Mouse (Mus musculus): ENCODE data around the gene Tnks1bp1. TPM values are rescaled to one million over a fixed set of nuclear protein-coding genes. Genes with fewer than 3 reads are reported as not detected.
A peak's percentile ranks its signal among the peaks of the same experiment; 100 is the strongest.

Gene Tnks1bp1
- polyA plus RNA-seq, 1 experiment: 118 TPM

DNA sequence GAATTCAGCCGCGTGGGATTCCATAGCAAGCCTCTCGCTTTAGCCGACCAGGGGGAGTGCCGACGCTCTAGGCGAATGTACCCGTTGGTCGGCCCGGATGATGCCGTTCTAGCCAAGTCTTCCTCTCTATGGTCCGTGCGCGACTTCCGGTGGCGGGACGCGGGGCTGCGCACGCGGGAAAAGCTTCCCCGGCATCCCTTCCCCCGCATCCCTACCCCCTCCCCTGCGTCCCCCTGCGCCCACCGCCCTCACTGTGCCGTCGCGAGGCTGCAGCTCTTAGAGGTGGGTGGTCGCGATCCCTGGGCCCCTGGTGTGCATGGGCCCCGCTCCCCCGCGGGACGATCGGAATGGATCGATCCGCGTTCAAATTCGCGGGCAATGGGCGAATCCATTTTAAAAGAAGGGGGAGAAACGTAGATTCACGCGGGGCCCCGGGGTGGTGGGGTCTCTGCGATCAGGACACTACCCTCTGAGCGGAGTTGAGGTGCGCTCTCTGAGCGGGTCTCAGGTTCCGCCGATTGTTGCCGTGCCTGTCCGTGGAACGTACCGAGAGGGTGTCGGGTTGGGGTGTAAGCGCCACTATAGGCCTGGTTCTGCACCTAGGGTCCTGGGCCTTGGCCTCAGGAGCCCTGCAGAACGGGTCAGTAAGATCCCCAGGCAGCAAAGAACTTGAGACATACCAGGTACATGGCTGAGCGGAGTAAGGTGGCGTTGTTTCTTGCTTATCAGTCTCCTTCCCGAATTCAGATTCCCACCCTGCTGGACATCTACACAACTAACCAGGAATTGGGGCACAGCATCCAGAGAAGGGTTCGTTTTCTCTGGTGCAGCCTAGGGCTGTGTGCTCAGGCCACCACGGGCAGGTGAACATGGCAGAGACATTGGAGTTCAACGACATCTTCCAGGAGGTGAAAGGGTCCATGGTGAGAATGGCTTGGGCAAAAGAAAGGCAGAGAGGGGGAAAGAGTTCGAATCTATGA is 10.5 kb upstream of the Tnks1bp1 start, which contains the start of the genes Ssrp1 and P2rx3:
TSS of gene Ssrp1 (plus strand) at position 188 of the 980 bp plus-strand sequence.
TSS of gene P2rx3 (minus strand) at position 416 of the 980 bp plus-strand sequence.
- Histone ChIP-seq H3K4me1 (ENCODE audit: control insufficient read depth, insufficient read depth, low read length) (no peaks in the 10 kb centered on the region), H3K27ac (ENCODE audit: insufficient read depth, low read length) (peak within 1 kb of the TSS; percentile 41), H3K4me3 (ENCODE audit: insufficient read depth, low read length) (peak within 1 kb of the TSS; percentile 85)
- TF ChIP-seq POLR2A (IDR thresholded peaks at IDR 0.05; ENCODE audit: low read depth, low read length) (peak; percentile 64; the same call in 1 of the 2 replicates), CTCF (IDR thresholded peaks at IDR 0.05; ENCODE audit: borderline replicate concordance, insufficient read depth, low read length) (no peak)

DNA sequence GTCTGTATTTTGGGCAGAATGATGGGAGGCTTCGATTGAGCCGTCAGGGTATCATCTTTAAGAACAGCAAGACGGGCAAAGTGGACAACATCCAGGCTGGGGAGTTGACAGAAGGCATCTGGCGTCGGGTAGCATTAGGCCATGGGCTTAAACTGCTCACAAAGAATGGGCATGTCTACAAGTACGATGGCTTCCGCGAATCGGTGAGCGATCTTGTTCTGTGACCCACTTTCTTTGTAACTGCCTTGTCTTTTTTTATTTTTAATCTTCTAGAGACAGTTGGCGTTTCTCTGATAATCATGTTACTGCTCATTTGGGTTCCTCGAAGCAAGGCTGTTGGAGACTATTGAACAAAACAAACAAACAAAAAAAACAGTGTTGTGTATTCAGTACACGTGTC is 9.5 kb upstream of the Tnks1bp1 start:
- no peaks in the 10 kb centered on the region for H3K4me1 ChIP-seq (ENCODE audit: control insufficient read depth, insufficient read depth, low read length)
- TF ChIP-seq CTCF (IDR thresholded peaks at IDR 0.05; ENCODE audit: borderline replicate concordance, insufficient read depth, low read length): no peak
- no peak for TF ChIP-seq POLR2A (IDR thresholded peaks at IDR 0.05; ENCODE audit: low read depth, low read length)
- no peak overlapping the region for H3K27ac ChIP-seq (ENCODE audit: insufficient read depth, low read length)
- peak overlapping the region; percentile 85 for H3K4me3 ChIP-seq (ENCODE audit: insufficient read depth, low read length)

DNA sequence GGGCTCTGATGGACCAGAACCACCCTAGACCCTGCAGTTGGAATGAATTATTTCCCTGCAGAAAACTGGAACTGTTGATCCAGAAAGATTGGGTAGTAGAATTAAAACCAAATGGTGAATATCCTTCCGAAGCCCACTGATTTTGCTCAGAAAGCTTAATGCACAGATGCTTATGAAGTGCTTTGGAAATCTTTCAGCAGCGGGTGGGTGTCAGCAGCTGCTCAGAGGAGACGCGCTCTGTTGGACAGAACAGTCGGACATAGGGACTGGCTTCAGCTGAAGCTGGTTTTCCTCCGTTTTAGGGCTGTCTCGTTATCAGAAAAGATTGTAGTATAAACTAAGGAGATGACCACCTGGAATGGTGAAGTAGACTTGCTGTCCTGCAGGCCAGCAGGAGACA is 4.2 kb upstream of the Tnks1bp1 start:
- Histone ChIP-seq H3K27ac (ENCODE audit: insufficient read depth, low read length) (no peak overlapping the region), H3K4me1 (ENCODE audit: control insufficient read depth, insufficient read depth, low read length) (peaks cover 6% of the 10 kb centered on the region; the same call in 1 of the 2 replicates), H3K4me3 (ENCODE audit: insufficient read depth, low read length) (no peak overlapping the region)
- TF ChIP-seq POLR2A (IDR thresholded peaks at IDR 0.05; ENCODE audit: low read depth, low read length) (no peak), CTCF (IDR thresholded peaks at IDR 0.05; ENCODE audit: borderline replicate concordance, insufficient read depth, low read length) (no peak)

DNA sequence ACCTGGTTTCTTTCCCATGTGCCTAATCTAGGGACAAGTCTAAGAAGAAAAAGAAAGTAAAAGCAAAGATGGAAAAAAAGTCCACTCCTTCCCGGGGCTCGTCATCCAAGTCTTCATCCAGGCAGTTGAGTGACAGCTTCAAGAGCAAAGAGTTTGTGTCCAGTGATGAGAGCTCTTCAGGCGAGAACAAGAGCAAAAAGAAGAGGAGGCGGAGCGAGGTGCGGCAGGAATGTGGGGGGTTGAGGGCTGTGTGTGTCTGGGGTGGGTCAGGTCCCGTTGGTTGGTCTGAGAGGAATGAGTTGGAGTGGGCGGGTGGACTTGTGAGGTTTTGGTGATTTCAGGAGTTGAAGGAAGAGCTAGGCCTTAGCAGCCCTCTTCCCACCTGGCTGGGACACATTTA is 1.6 kb upstream of the Tnks1bp1 start:
- TF ChIP-seq POLR2A (IDR thresholded peaks at IDR 0.05; ENCODE audit: low read depth, low read length): no peak
- no peak for TF ChIP-seq CTCF (IDR thresholded peaks at IDR 0.05; ENCODE audit: borderline replicate concordance, insufficient read depth, low read length)
- peak overlapping the region; percentile 57 for H3K27ac ChIP-seq (ENCODE audit: insufficient read depth, low read length)
- H3K4me3 ChIP-seq (ENCODE audit: insufficient read depth, low read length): no peak overlapping the region
- H3K4me1 ChIP-seq (ENCODE audit: control insufficient read depth, insufficient read depth, low read length): peaks cover 8% of the 10 kb centered on the region; the same call in 1 of the 2 replicates

DNA sequence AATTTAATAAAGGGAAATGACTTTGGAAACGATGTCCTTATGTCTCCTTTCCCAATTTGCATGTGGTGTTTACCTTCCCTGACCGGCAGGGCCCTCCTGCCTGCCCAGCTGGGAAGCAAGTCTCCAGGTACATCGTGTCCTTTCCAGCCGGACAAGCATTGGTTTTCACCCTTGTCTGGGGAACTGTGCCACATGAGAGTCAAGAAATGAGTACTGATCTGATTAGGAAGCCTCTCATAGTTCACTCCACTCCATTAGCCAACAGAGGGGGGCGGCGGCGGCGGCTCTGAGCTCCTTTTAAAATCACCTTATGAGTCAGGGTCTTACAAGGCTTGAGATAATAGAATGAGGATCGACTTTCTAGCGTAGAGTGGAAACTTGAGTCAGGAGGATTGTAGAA is 741 bp upstream of the Tnks1bp1 start:
- Histone ChIP-seq H3K4me3 (ENCODE audit: insufficient read depth, low read length) (peak overlapping the region; percentile 27), H3K4me1 (ENCODE audit: control insufficient read depth, insufficient read depth, low read length) (peaks cover 8% of the 10 kb centered on the region; the same call in 1 of the 2 replicates), H3K27ac (ENCODE audit: insufficient read depth, low read length) (peak overlapping the region; percentile 57)
- no peak for TF ChIP-seq POLR2A (IDR thresholded peaks at IDR 0.05; ENCODE audit: low read depth, low read length)
- TF ChIP-seq CTCF (IDR thresholded peaks at IDR 0.05; ENCODE audit: borderline replicate concordance, insufficient read depth, low read length): no peak

DNA sequence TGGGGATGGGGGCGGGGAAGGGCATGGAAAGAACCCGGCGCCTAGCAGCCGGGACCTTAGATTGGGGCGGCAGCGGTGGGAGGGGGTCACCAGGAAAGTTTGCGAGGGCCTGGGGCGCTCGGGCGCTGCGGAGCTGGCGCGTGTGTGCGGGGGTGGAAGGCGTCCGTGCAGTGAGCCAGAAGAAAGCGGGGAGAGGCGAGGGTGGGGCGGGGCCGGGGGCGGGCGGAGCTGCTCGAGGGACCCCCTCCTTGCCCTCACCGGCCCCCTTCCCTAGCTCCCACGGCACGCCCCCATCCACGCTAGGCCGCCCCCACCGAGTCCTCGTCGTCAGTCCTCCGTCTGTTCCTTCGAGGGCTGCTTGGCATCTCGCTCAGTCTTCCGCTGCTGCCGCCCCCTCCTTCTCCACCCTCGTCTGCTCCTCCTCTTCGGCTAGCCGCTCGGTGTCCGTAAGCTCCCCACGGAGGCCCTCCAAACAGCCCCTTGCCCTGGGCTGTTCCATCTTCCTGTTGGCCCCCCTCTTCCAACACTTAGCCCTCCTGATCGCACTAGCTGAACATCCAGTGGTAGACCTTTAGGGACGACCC is 438 bp downstream of the Tnks1bp1 start:
- Histone ChIP-seq H3K4me3 (ENCODE audit: insufficient read depth, low read length) (peak overlapping the region; percentile 70), H3K4me1 (ENCODE audit: control insufficient read depth, insufficient read depth, low read length) (peaks cover 11% of the 10 kb centered on the region; the same call in 1 of the 2 replicates), H3K27ac (ENCODE audit: insufficient read depth, low read length) (peak overlapping the region; percentile 98)
- TF ChIP-seq CTCF (IDR thresholded peaks at IDR 0.05; ENCODE audit: borderline replicate concordance, insufficient read depth, low read length) (no peak), POLR2A (IDR thresholded peaks at IDR 0.05; ENCODE audit: low read depth, low read length) (peak; percentile 84)

DNA sequence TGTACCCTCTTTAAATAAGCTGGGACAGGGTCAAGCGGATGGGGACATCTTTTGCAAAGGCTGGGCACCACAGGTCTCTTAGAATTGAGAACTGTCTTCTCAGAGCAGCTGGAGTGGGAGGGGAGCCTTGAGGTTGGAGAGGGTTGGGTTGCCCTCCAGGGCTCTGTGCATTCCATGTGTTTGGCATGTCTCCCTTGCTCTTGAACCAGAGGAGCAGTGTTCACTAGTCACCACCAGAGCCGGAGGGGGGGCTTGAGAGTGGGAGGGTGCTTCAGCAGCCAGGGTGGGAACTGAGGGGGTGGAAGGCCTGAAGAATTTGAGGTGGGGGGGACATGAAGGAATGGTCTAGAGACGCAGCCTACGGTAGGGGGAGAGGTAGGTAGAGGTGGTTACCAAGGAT is 1.5 kb downstream of the Tnks1bp1 start:
- H3K4me1 ChIP-seq (ENCODE audit: control insufficient read depth, insufficient read depth, low read length): peaks cover 13% of the 10 kb centered on the region; the same call in 1 of the 2 replicates
- H3K4me3 ChIP-seq (ENCODE audit: insufficient read depth, low read length): peak overlapping the region; percentile 70
- H3K27ac ChIP-seq (ENCODE audit: insufficient read depth, low read length): peak overlapping the region; percentile 98
- TF ChIP-seq POLR2A (IDR thresholded peaks at IDR 0.05; ENCODE audit: low read depth, low read length) (peak; percentile 31; the same call in 1 of the 2 replicates), CTCF (IDR thresholded peaks at IDR 0.05; ENCODE audit: borderline replicate concordance, insufficient read depth, low read length) (no peak)

DNA sequence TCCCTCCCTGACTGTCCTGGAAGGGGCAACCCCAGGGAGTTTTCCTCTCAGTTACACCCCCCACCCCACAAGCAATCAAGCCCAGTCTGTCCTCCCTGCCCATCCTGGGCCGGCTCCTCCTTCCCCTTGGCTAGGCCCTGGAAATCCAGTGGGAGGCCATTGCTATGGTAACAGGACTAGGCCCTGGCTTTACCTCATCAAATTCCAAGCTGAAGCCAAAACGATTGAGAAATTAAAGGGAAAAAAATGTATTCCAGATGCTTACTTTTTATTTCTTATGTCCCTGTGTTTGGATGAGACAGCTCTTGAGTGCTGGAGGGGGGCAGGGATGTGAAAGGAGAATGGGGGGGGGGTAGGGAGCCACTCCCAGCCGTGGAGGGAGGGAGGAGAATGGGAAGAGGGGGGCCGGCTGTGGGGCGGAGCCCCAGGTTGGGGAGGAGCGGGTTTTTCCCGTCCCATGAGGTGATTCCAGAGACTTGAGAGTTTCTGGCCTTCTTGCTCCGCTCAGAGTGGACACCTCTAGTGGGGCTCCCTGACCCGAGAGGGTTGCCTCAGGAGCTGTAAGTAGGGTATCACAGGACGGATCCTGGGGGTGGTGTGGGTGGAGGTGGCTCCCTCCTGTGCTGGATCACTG is 2.3 kb downstream of the Tnks1bp1 start:
- peak overlapping the region; percentile 98 for H3K27ac ChIP-seq (ENCODE audit: insufficient read depth, low read length)
- H3K4me1 ChIP-seq (ENCODE audit: control insufficient read depth, insufficient read depth, low read length): peaks cover 13% of the 10 kb centered on the region; the same call in 1 of the 2 replicates
- peak; percentile 83 for TF ChIP-seq POLR2A (IDR thresholded peaks at IDR 0.05; ENCODE audit: low read depth, low read length)
- no peak for TF ChIP-seq CTCF (IDR thresholded peaks at IDR 0.05; ENCODE audit: borderline replicate concordance, insufficient read depth, low read length)
- H3K4me3 ChIP-seq (ENCODE audit: insufficient read depth, low read length): peak overlapping the region; percentile 57

DNA sequence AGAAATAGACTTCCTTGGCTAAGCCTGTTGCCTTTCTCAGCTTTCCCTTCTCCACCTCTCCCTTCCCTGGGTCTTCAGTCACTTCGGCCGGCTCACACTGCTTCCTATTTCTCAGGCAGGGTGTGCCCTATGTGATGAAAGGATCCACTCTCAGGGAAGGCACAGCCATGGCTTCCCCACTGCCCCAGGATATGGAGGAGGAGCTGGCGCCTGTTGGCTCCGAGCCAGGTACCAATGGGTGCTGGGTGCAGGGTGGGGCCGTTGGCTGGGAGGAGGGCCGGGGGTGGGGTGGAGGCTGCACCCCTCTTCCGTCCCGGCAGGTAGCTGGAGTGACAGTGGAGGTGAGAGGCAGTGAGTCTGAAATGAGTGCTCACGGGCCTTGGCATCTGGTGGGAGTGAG is 2.9 kb downstream of the Tnks1bp1 start:
- TF ChIP-seq POLR2A (IDR thresholded peaks at IDR 0.05; ENCODE audit: low read depth, low read length): no peak; the same call in 1 of the 2 replicates
- TF ChIP-seq CTCF (IDR thresholded peaks at IDR 0.05; ENCODE audit: borderline replicate concordance, insufficient read depth, low read length): no peak
- Histone ChIP-seq H3K4me3 (ENCODE audit: insufficient read depth, low read length) (peak overlapping the region; percentile 57), H3K27ac (ENCODE audit: insufficient read depth, low read length) (peak overlapping the region; percentile 94), H3K4me1 (ENCODE audit: control insufficient read depth, insufficient read depth, low read length) (peaks cover 19% of the 10 kb centered on the region; the same call in 1 of the 2 replicates)
